Mouse (Mus musculus) kidney, adult 11 months (tissue): ENCODE measurements around the gene Pet100.

Experiments
- DNase-seq: peaks from one replicate; pipeline ENCODE4 v3.0.0; 2022

Gene Pet100

GRCm38 (mm10) chr8:3626971-3627370, 5.6 kb downstream of the Pet100 start:
- DNase-seq = no peak

DNA sequence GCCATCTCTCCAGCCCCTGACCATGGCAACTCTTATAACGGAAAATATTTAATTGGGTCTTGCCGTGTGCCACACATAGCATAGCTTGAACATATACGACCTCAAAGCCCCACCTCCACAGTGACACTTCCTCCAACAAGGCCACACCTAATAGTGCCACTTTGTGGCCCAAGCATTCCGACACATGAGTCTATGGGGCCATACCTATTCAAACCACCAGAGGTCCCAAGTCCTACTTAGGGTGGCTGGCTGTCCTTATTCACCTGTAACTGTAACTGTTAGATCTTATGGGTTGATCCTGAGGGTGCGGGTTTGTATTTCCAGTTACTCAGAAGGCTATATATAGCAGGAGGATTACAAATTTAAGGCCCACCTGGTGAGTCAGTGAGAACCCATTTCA, 6.7 kb downstream of the Pet100 start:
- DNase-seq = peak; percentile 42

GRCm38 (mm10) chr8:3630647-3631477, 9.5 kb downstream of the Pet100 start, which contains the start of gene Stxbp2:
Gene Stxbp2 (plus strand): TSS chr8:3630955.
- peak; percentile 83 for DNase-seq

DNA sequence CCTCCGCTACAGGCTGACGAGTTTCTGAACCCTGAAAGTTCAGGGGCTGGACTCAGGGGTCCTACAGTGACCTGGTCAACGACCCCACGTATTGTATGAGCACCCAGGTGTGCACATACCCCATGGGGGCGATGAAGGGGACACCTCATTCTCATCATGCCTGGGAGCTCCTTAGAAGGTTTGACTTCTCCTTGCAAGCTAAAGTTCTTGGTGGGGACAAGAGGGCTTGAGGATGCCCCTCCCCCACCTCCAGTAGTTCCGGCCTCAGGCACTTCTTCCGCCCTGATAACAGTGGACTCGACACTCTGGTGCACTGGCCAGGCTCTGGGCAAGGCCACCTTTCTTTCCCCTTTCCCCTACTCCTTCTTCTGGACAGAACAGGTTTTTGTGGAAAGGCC, 10.1 kb downstream of the Pet100 start:
- DNase-seq = no peak

- peak; percentile 64 for DNase-seq
Measured at GRCm38 (mm10) chr8:3645804-3646203, 24.5 kb downstream of the Pet100 start.

DNA sequence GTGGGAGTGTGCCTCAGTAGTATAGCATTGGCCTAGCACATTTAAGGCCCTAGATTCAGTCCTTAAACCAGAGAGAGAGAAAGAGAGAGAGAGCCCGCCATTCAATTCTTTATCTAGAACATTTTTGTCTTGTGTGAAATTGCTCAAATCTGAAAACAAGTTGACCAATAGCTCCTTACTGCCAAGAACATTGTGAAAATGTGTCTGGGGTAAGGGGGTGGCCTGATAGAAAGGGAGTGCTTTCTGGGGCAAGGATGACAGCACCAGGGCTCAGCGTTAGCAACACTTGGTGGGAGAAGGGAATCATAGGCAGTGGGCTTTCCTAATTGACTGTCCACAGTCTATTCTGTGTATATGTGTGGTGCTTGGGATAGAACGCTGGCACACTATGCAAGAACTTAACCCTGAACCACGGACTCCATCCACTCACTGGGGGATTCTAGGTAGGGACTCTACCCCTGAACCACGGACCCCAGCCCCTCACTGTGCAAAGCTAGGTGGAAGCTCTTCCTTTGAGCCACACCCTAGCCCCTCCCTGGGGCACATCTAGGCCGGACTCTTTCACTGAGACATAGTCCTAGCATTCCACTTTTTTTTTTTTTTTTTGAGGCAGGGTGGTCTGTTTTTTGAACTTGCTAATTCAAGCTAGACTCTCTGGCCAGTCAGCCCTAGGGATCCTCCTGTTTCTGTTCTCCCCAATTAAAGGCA, 25.6 kb downstream of the Pet100 start:
- no peak for DNase-seq

- DNase-seq = no peak
Measured at GRCm38 (mm10) chr8:3647561-3647960, 26.2 kb downstream of the Pet100 start.

DNA sequence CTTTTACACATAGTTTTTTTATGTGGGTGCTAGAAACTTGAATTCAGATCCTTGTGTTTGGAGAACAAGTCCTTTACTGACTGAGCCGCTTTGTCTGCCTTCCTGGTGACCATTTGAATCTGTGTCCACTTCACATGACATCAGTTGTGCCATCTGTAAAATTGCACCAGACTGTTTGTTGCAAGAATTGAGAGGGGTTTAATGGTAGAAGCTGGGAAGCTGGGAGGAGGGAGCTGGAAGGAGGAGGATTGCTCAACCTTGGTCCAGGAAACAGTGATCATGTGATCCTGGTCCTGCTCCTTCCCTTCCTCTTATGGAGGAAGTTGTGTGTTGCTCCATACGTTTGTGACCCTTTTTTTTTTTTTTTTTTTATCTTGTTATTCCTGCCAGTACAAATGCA, 26.9 kb downstream of the Pet100 start:
- DNase-seq = no peak

DNA sequence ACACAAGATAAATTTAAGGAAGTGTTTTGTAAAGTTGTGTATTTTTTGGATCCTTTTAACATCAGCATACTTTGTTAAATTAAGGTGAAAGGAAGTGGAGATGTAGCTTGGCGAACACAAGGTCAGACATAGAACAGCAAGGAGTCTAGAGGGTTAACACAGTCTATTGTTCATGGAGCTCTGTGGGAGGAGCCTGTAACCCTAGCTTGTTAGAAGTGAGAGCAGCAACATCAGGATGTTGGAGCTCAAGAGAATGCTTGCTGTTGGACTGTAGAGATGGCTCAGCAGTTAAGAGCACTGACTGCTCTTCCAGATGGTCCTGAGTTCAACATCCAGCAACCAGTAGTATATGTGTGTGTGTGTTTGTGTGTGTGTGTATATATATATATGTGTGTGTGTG, 27.6 kb downstream of the Pet100 start:
- no peak for DNase-seq

- no peak for DNase-seq
Measured at GRCm38 (mm10) chr8:3652845-3653244, 31.5 kb downstream of the Pet100 start.

GRCm38 (mm10) chr8:3654726-3655508, 33.6 kb downstream of the Pet100 start:
- no peak for DNase-seq

- DNase-seq = no peak
Measured at GRCm38 (mm10) chr8:3655526-3655925, 34.2 kb downstream of the Pet100 start, which contains the start of gene Retn. Gene Retn (plus strand): TSS chr8:3655770.

DNA sequence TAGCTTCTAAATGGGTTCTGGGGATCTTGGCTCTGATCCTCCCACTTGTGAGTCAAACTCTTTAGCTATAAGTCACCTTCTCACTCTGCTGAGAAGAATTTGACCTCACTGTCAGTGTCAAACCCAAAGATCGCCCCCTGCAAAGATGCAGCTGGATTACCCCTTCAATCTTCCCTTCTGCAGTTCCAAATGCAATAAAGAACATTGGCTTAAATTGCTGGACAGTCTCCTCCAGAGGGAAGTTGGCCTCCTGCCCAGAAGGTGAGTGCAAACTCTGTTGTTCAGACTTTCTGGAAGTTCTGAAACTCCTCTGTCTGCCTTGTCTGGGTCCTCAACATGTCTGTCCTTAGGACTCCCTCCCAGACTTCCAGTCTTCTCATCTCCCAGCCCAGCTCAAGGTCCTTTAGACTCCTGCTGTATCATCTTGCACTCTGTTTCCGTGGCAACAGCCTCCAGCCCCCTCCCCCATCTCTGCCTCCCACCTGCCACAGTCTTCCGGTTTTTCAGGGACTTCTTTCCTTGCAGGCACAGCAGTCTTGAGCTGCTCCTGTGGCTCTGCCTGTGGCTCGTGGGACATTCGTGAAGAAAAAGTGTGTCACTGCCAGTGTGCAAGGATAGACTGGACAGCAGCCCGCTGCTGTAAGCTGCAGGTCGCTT, 35.5 kb downstream of the Pet100 start:
- no peak for DNase-seq

GRCm38 (mm10) chr8:3660889-3661288, 39.5 kb downstream of the Pet100 start:
- no peak for DNase-seq

- DNase-seq = no peak
Measured at GRCm38 (mm10) chr8:3664405-3664804, 43.1 kb downstream of the Pet100 start.

DNA sequence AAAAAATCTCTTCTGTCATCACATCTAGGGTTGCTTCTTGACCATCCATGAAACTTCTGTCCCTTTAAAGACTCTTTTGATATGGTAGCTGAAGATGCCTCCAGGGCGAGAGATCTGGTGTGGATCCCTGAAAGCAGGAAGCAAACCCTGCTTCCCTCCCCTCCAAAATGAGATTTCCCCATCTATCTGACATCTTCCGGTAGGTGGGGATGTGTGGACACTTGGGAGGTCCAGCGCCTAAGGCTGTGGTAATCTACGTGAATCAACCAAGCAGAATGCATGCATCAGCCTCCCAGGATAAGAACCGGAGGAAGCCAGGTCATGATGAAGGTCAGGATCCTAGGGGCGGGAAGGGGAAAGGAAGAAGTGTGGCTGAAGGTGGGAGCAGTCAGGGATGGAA, 44.2 kb downstream of the Pet100 start, which contains the start of gene Mcemp1:
Gene Mcemp1 (plus strand): TSS at position 248 of the 400 bp plus-strand sequence.
- no peak for DNase-seq

GRCm38 (mm10) chr8:3670388-3670787, 49.0 kb downstream of the Pet100 start:
- DNase-seq = no peak

- DNase-seq = peak; percentile 78
Measured at GRCm38 (mm10) chr8:3671980-3672491, 50.7 kb downstream of the Pet100 start, which contains the start of gene Fcor. Gene Fcor (minus strand): TSS chr8:3672362.

GRCm38 (mm10) chr8:3674671-3675070, 53.3 kb downstream of the Pet100 start:
- DNase-seq = no peak
